Mouse (Mus musculus): ENCODE data around the gene Syngr2. TPM values are rescaled to one million over a fixed set of nuclear protein-coding genes. Genes with fewer than 3 reads are reported as not detected.
"Not testable (repeated sequence)": the region's sequence is repeated elsewhere in the genome, so short reads cannot be mapped to it uniquely, and the experiment has no call there.

The Syngr2 gene
- polyA plus RNA-seq, 1 experiment from 2014 or later: 65.9 TPM

DNA sequence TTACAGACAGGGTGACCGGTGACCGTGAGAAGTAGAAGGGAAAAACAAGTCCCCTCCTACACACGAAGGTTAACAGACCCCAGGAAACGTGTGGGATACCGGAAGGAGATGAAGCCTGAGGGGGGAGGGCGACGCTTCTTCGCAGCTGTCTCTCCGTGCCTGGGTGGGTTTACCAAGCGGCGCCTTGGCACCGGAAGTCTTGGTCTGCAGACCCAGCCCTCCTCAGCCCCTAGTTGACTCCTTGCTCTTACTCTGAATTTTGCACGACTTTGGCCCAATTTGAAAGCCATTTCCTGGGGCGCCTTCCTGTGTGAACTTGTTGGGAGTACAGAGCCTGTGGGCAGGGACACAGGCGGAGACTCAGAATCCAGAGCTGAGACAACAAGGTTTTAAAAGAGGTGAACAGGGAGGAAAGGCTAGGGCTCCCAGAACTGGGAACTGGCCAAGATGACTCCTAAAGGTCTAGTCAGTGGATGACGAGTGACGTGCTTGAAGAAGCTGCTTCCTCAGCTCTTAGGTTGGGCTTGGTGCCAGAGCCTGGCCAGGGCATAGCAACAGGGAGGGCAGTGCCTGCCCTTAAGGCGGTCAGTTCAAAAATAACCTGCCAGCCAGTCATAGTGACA lies 28.2 kb upstream of the Syngr2 start:
- Histone ChIP-seq H3K27ac (ENCODE audit: low read depth) (peak overlapping the region; percentile 89), H3K4me3 (ENCODE audit: low read depth, low read length) (peak overlapping the region; percentile 50), H3K4me2 (peak overlapping the region; percentile 98), H3K36me3 (ENCODE audit: insufficient read depth) (0 out of 2 replicates have a peak, but pooled peaks cover 6% of the 10 kb centered on the region), H3K9ac (peak overlapping the region; percentile 57), H3K4me1 (ENCODE audit: insufficient read depth) (peaks cover 28% of the 10 kb centered on the region), H3K27me3 (ENCODE audit: insufficient read depth, low read length) (no peaks in the 10 kb centered on the region), H3K9me3 (ENCODE audit: low read depth, low read length) (no peaks in the 10 kb centered on the region)
- ATAC-seq (ENCODE audit: insufficient read depth) (no peak), DNase-seq (peak; percentile 67)
- 15% methylated on average over 18 of the region's 18 CpGs for WGBS
- TF ChIP-seq CTCF (IDR thresholded peaks at IDR 0.05; ENCODE audit: low read depth): no peak

- ATAC-seq (ENCODE audit: insufficient read depth) (no peak), DNase-seq (peak; percentile 39)
- H3K4me3 ChIP-seq (ENCODE audit: low read depth, low read length): peak within 1 kb of the TSS; percentile 50
- no peaks in the 10 kb centered on the region for H3K9me3 ChIP-seq (ENCODE audit: low read depth, low read length)
- 45% methylated on average over 24 of the region's 24 CpGs for WGBS
- 0 out of 2 replicates have a peak, but pooled peaks cover 6% of the 10 kb centered on the region for H3K36me3 ChIP-seq (ENCODE audit: insufficient read depth)
- H3K27ac ChIP-seq (ENCODE audit: low read depth): peak within 1 kb of the TSS; percentile 89
- peaks cover 28% of the 10 kb centered on the region for H3K4me1 ChIP-seq (ENCODE audit: insufficient read depth)
- no peak for TF ChIP-seq CTCF (IDR thresholded peaks at IDR 0.05; ENCODE audit: low read depth)
- H3K9ac ChIP-seq: peak within 1 kb of the TSS; percentile 57
- H3K27me3 ChIP-seq (ENCODE audit: insufficient read depth, low read length): no peaks in the 10 kb centered on the region
- peak within 1 kb of the TSS; percentile 98 for H3K4me2 ChIP-seq
Measured at GRCm38 (mm10) chr11:117781993-117782704, 27.3 kb upstream of the Syngr2 start, which contains the start of the genes Tmc8 and Tmc6. TSS of gene Tmc8 (plus strand) at chr11:117782076. TSS of gene Tmc6 (minus strand) at chr11:117782198.

DNA sequence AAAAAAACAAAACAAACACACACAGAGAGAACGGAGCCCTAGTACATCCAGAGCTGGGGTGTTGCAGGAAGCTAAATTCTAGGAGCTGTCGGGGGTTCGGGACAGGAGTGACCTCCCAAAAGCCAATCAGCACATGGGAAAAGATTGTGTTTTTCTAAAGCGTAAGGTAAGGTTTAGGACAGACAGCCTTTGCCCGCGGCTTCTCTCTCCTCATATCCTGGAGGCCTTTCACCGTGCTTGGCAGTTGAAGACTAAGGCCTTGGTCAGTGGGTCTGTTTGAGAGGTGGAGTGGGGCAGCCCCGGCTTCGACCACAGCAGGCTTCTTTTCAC lies 26.8 kb upstream of the Syngr2 start:
- Histone ChIP-seq H3K9ac (peak overlapping the region; percentile 54), H3K27me3 (ENCODE audit: insufficient read depth, low read length) (no peaks in the 10 kb centered on the region), H3K27ac (ENCODE audit: low read depth) (peak overlapping the region; percentile 89), H3K4me2 (peak overlapping the region; percentile 98), H3K4me3 (ENCODE audit: low read depth, low read length) (peak overlapping the region; percentile 50), H3K36me3 (ENCODE audit: insufficient read depth) (0 out of 2 replicates have a peak, but pooled peaks cover 6% of the 10 kb centered on the region), H3K4me1 (ENCODE audit: insufficient read depth) (peaks cover 28% of the 10 kb centered on the region), H3K9me3 (ENCODE audit: low read depth, low read length) (no peaks in the 10 kb centered on the region)
- no peak for DNase-seq
- no peak for ATAC-seq (ENCODE audit: insufficient read depth)
- no peak for TF ChIP-seq CTCF (IDR thresholded peaks at IDR 0.05; ENCODE audit: low read depth)
- 45% methylated on average over 9 of the region's 9 CpGs for WGBS

DNA sequence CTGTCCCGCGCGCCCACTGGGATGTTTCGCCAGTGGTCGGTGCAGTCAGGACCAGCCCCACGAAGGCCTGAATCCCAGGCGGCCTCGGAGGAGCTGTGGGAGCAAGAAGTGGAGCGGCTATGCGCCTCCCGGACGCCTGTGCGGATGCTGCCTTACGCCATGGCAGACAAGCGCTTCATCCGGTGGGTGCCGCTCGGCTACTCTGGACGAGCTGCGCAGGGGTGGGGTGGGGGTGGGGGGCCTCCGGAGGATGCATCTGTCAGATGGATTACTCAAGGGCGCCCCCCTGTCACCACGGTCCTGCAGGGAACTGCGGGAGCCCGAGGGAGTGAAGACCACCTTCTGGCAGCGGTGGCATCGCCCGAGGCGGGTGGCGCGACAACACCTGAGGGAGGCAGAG lies 26.4 kb upstream of the Syngr2 start:
- TF ChIP-seq CTCF (IDR thresholded peaks at IDR 0.05; ENCODE audit: low read depth): peak; percentile 68
- no peaks in the 10 kb centered on the region for H3K27me3 ChIP-seq (ENCODE audit: insufficient read depth, low read length)
- DNase-seq (peak; percentile 80), ATAC-seq (ENCODE audit: insufficient read depth) (0 out of 2 replicates have a peak, but pooled peaks have one; percentile 7)
- 0 out of 2 replicates have a peak, but pooled peaks cover 2% of the 10 kb centered on the region for H3K36me3 ChIP-seq (ENCODE audit: insufficient read depth)
- H3K4me3 ChIP-seq (ENCODE audit: low read depth, low read length): peak overlapping the region; percentile 50
- H3K4me1 ChIP-seq (ENCODE audit: insufficient read depth): peaks cover 28% of the 10 kb centered on the region
- H3K27ac ChIP-seq (ENCODE audit: low read depth): peak overlapping the region; percentile 89
- H3K4me2 ChIP-seq: peak overlapping the region; percentile 98
- H3K9ac ChIP-seq: peak overlapping the region; percentile 54
- WGBS: 5% methylated on average over 31 of the region's 31 CpGs
- no peaks in the 10 kb centered on the region for H3K9me3 ChIP-seq (ENCODE audit: low read depth, low read length)

DNA sequence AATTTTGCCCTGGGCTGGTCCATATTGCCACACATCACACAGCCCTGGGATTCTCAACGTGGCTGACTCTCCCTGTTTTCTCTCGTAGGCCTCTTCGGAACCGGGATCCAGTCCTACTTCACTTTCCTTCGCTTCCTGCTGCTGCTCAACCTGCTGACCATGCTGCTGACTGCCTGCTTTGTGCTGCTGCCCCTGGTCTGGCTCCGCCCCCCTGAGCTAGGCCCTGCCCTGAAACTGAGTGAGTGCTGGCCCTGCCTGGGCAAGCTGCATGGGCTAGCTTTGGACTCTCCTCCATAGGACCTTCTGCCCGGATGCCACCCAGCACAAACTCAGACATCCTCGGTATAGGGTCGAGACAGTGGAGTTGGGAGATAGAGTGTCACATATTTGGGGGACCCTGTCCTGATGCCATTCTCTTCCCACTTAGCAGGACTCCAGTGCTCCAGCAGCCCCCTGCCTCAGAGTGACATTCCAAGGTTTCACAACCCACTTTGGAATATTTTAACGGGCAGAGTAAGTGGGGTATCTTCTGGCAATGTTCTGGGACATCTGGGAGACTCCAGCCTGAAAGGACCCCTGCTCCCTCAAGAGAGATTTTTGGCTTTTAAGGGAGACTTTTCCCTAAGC lies 25.7 kb upstream of the Syngr2 start:
- no peaks in the 10 kb centered on the region for H3K9me3 ChIP-seq (ENCODE audit: low read depth, low read length)
- 40% methylated on average over 10 of the region's 10 CpGs for WGBS
- no peak overlapping the region for H3K27ac ChIP-seq (ENCODE audit: low read depth)

GRCm38 (mm10) chr11:117786294-117786693 lies 23.2 kb upstream of the Syngr2 start:
- ATAC-seq (ENCODE audit: insufficient read depth): no peak
- TF ChIP-seq CTCF (IDR thresholded peaks at IDR 0.05; ENCODE audit: low read depth): peak; percentile 74
- Histone ChIP-seq H3K27ac (ENCODE audit: low read depth) (no peak overlapping the region), H3K4me2 (no peak overlapping the region), H3K9me3 (ENCODE audit: low read depth, low read length) (no peaks in the 10 kb centered on the region), H3K4me1 (ENCODE audit: insufficient read depth) (peaks cover 5% of the 10 kb centered on the region; the same call in 1 of the 2 replicates), H3K36me3 (ENCODE audit: insufficient read depth) (no peaks in the 10 kb centered on the region), H3K27me3 (ENCODE audit: insufficient read depth, low read length) (0 out of 2 replicates have a peak, but pooled peaks cover 3% of the 10 kb centered on the region), H3K9ac (no peak overlapping the region), H3K4me3 (ENCODE audit: low read depth, low read length) (no peak overlapping the region)
- 10% methylated on average over 10 of the region's 10 CpGs for WGBS
- peak; percentile 70 for DNase-seq

More for the DNA sequence above, 25.7 kb upstream of the Syngr2 start:
- Histone ChIP-seq H3K4me2 (peak overlapping the region; percentile 98), H3K36me3 (ENCODE audit: insufficient read depth) (no peaks in the 10 kb centered on the region), H3K9ac (peak overlapping the region; percentile 54; the same call in 1 of the 2 replicates), H3K4me3 (ENCODE audit: low read depth, low read length) (peak overlapping the region; percentile 50), H3K4me1 (ENCODE audit: insufficient read depth) (peaks cover 28% of the 10 kb centered on the region), H3K27me3 (ENCODE audit: insufficient read depth, low read length) (no peaks in the 10 kb centered on the region)
- TF ChIP-seq CTCF (IDR thresholded peaks at IDR 0.05; ENCODE audit: low read depth): no peak
- ATAC-seq (ENCODE audit: insufficient read depth) (no peak), DNase-seq (peak; percentile 46)

DNA sequence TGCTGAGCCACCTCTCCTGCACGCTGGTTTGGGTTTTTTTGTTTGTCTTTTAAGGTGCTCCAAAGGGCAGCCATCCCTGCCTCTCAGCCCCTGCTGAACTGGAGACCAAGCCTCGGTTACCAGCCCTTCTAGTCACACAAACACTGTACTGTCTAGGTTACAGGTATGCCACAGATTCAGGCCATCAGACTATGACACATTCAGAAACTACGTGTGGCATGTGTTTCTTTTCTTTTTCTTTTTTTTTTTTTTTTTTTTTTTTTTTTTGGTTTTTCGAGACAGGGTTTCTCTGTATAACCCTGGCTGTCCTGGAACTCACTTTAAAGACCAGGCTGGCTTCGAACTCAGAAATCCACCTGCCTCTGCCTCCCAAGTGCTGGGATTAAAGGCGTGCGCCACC lies 21.0 kb upstream of the Syngr2 start:
- H3K4me2 ChIP-seq; H3K36me3 ChIP-seq (ENCODE audit: insufficient read depth); ATAC-seq (ENCODE audit: insufficient read depth); H3K4me1 ChIP-seq (ENCODE audit: insufficient read depth); H3K9ac ChIP-seq; H3K4me3 ChIP-seq (ENCODE audit: low read depth, low read length); H3K27ac ChIP-seq (ENCODE audit: low read depth); H3K27me3 ChIP-seq (ENCODE audit: insufficient read depth, low read length); DNase-seq; H3K9me3 ChIP-seq (ENCODE audit: low read depth, low read length): not testable (repeated sequence)
- 69% methylated on average over 7 of the region's 7 CpGs for WGBS

Data from lung, embryonic 14.5 days (tissue).